Mouse (Mus musculus) E14TG2a.4 (cell line): ENCODE measurements at regions not wholly inside any gene's neighbourhood (a gene's known extent, or its start where the extent isn't known, plus 50 kb on each side); places are given as distances from the start of the nearest gene placed in this dataset.
A peak's percentile ranks its signal among the peaks of the same experiment; 100 is the strongest.

Experiments used
- CTCF ChIP-seq: conservative IDR thresholded peaks from 2 replicates; pipeline ENCODE4 v1.5.1; 2014; ENCODE audit warnings: low read length
- NANOG ChIP-seq: IDR thresholded peaks from 2 replicates; pipeline ENCODE4 v1.6.1; 2014; ENCODE audit warnings: borderline replicate concordance, low read length, mixed read lengths
- POU5F1 ChIP-seq: IDR thresholded peaks from 2 replicates; pipeline ENCODE4 v1.6.1; 2014; ENCODE audit warnings: low read length, borderline replicate concordance

DNA sequence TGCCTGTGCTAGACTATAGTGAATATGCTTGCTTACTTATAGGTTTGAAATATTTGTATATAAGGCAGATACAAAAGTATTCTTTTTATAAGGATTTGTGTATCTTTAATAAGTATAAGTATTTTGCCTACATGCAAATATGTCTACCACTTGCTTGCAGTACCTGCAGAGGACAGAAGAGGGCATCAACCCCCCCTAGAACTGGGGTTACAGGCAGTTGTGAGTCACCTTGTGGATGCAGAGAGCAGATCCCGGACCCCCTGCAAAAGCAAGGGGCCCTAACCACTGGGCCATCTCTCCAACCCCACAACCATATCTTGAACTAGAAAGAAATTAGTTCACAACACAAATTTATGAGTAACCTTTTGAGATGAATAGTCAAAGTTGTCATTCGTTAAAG, 91.3 kb upstream of the Phactr1 start:
- TF ChIP-seq CTCF (peak; percentile 54), NANOG (no peak), POU5F1 (no peak)
